Mouse (Mus musculus) MEL-GATA-1-ER (cell line): ENCODE measurements around the gene Eipr1.
"Not testable (repeated sequence)": the region's sequence is repeated elsewhere in the genome, so short reads cannot be mapped to it uniquely, and the experiment has no call there.

ENCODE experiments used
- DNase-seq: peaks from one replicate; pipeline ENCODE4 v3.0.0-alpha.2; 2012; ENCODE audit warnings: low read depth; ENCODE audit errors: extremely low read depth

The Eipr1 gene

DNA sequence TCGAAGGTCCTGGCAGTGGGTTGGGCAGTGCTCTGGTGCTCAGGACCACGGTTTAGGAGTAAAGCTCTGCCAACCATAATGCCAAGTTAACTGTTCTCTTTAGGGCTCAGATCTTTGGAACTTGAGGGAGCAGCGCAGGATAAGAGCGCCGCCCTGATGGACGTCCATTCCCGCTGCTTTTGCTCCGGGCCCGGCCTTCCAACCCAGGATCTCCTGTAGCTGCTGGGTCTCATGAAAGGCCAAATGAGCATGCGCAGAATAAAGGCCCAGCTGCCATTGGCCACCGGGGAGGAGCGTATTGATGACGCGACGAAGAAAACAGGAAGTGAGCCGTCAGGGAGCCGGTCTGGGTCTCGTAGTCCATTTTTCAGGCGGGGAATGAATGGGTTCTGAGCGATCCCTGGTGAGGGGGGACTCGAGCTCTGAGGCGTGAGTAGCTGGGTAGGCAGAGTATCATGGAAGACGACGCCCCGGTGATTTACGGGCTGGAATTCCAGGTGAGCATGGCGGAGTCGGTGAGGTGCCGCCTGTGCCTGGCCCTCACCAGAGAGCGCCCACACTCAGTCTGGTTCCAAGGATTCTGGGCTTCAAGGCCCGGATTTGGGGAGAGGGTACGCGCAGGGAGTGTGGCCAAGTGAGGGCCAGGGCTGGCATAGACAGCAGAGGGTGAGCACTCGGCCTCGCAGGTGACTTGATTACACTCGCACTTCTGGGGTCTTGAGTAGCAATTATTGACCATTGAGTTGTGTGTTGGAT lies at the start of gene Eipr1:
TSS of gene Eipr1 (plus strand) at position 296 of the 756 bp plus-strand sequence.
- peak; percentile 94 for DNase-seq

DNA sequence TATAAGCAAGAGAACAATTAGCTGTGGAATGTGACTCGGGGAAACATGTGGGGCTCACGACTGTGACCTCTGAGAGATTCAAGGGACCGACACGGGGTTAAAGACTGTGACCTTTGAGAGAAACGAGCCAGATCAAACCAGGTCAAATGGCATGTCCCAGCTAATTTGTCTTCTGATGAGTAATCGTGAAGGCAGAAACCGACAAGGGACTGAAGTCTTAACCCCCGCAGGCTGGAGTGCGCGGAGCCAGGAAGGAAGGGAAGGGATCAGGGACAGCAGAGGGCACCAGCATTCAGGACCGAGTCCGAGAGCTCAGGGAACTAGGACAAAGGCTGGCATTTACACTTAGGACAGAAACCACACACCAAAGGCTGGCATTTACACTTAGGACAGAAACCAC lies 47.2 kb upstream of the Eipr1 start:
- DNase-seq: no peak

- DNase-seq: no peak
These were observed 46.4 kb upstream of the Eipr1 start for GRCm38 (mm10) chr12:28705204-28705603.

- no peak for DNase-seq
These were observed 43.4 kb upstream of the Eipr1 start for GRCm38 (mm10) chr12:28708154-28708553.

DNA sequence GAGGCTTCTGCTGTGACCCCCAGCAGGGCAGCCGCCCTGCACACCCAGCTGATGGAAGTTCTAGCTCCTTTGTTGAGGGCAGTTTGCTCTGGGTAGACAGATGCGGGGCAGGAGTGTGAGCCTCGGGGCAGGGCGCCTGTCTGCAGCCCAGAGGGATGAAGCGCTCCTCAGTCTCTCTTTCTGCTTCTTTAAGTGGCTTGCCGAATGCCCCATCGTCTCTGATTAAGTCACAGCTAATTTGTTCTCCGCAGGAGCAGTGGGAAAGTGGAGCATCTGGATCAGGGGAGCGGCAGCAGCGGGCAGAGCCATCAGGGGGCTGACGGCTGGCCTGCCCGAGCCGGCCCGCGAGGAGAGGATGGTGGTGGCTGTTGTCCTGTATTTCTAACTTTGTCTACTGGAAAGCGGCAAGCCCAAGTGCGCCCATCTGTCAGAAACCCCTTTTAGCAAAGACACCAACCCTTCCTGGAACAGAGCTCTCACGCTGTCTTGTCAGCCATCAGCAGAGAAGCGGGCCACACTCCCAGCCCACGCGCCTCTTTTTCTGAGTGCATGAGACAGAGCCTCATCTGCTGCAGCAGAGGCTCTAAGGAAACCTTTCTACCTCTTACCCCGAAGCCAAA lies 40.9 kb upstream of the Eipr1 start:
- DNase-seq: no peak

DNA sequence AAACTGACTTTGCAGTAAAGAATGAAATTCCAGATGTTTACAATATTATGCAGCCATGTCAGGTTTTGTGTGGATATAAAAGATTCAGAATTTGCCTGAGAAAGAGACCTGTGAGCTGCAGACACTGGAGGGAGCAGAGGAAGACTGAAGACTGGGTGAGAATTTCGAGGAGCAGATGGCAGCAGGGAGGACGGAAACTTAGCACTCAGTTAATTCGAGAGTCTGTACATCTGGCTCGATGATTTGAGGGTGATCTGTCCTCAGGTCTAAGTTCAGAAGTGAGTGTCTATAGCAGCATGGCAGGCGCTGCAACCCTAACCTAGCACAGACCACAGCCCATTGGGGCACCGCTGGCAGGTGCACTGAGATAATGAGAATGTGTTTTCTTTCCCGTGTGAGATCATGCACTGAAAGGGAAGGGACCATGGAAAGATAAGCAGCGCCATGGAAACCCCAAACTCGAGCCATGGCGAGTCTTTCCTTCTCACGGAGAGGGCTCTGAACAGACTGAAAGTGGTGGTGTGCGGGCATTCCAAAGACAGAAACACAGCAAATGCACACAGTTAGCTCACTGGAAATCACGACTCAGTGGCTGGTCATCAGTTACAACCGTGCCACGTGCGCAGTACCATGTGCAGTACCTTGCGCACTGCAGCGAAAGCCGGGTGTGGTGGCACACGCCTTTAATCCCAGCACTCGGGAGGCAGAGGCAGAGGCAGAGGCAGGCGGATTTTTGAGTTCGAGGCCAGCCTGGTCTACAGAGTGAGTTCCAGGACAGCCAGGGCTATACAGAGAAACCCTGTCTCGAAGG lies 36.6 kb upstream of the Eipr1 start:
- DNase-seq: no peak

GRCm38 (mm10) chr12:28717066-28717465 lies 34.5 kb upstream of the Eipr1 start:
- DNase-seq: no peak

- DNase-seq: no peak
These were observed 33.5 kb upstream of the Eipr1 start for GRCm38 (mm10) chr12:28718106-28718505.

DNA sequence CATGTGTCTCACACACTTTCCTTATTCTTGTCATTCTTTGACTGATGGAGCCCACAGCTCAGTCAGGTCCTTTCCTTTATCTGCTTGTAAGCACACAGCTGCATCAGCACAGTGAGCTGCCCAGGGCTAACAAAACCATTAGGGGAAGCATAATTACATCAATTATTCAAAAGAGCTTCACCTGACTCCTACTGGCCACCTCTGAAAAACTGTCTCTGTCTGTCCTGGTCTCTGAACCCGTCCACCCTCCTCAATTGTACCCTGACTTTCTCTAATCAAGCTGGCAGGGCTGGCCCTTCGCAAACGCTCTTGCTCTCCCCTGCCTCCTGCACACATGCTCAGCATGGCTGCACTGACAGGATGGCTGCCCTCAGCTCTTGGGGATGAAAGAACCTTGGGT lies 27.2 kb upstream of the Eipr1 start:
- no peak for DNase-seq

DNA sequence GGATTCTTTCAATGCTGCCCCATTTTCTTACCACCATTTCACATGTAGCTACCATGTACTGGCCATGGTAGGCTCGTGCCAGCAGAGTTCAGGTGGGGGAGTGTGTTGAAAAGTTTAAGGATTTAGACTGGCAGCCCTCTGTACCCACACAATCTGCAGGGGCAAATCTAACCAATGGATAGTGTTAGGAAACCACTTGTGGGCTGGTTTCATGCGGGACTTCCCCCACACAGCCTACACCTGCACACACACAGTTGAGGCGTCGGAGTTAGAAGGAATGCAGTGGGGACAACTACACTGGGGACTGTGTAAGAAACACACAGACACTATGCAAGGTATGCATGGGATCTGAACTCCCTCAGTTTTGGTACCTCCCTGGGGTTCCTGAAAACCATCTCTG lies 25.4 kb upstream of the Eipr1 start:
- DNase-seq: no peak

DNA sequence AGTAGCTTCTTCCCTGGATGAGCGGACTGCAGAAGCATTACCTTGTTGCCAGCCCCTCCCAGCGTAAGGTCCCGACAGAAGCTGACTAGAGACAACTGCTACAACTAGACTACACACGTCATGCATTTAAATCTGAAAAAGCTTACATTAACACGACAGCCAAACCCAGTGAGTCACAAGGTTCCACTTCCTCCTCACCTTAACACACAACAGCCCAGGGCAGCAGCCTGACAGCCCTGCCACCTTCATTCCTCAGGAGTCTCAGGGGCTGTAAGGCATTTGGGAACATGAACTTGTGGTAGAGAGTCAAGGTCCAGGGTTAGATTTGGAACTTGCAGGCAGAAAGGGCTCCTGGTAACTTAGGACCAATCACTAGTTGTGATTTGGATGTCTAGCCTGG lies 24.5 kb upstream of the Eipr1 start:
- no peak for DNase-seq

GRCm38 (mm10) chr12:28732631-28733030 lies 19.0 kb upstream of the Eipr1 start:
- DNase-seq: no peak

DNA sequence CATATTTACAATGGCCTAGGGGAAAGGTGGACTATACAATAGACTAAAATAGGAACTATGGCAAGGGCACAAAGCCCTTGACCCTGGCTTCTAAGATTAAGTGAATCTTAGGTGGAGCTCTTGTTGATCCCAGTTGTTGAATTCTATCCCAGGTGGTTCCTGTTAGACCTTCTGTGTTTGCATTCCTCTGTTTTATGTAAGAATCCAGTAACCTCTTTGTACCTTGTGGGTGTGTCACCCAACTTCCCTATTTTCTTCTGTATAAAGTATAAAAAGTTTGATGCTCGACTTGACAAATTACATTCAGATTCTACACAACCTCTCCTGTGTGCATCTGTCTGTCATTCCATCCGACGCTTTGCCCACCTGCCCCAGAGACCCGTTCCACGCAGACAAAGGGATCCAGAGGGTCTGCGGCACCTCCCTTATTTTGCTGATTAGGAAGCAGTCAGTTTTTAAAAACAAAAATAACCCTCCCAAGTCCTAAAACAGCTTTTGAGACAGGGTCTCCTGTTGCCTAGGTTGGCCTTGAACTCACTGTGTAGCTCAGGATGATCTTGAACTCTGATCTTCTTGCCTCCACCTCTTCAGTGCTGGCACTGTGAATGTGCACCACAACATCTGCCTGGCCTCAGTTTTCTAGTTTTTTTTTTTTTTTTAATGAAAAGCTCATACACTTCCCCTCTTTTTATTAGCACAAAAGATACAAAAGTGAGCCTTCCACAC lies 17.9 kb upstream of the Eipr1 start:
- DNase-seq: not testable (repeated sequence)

GRCm38 (mm10) chr12:28734271-28734670 lies 17.3 kb upstream of the Eipr1 start:
- DNase-seq: no peak

GRCm38 (mm10) chr12:28735293-28735692 lies 16.3 kb upstream of the Eipr1 start:
- DNase-seq: no peak

- peak; percentile 93 for DNase-seq
These were observed 8.3 kb upstream of the Eipr1 start for GRCm38 (mm10) chr12:28743328-28743727.

DNA sequence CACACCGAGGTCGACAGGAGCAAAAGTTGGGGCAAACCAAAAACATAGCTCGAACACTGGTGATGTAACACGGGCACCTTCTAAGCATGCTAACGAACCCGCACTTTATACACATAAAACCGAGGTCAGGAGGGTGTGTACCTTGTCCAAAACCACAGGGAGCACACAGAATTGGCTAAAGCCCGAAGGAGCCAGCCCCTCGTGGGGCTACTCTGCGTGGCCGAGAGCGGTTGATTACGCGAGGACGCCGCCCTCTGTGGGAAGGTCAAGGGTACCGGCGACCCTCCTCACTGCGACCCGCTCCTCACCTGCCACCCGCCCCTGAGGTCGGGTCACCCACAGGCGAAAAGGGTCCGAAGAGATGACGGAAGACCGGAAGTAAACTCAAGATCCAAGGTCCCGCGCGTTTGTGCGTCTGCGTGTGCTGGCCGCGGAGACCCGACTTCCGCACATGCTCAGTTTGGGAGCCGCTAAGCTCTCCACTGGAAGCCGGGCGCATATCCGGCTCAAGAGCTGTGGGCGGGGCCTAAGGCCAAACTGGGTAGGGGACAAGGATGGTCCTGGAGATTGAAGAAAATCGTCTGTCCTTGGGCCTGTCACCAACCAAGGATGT lies 1.5 kb upstream of the Eipr1 start, which contains the start of gene Trappc12:
TSS of gene Trappc12 (minus strand) at position 452 of the 613 bp plus-strand sequence.
- DNase-seq: peak; percentile 83

- no peak for DNase-seq
These were observed 727 bp upstream of the Eipr1 start for GRCm38 (mm10) chr12:28750876-28751275.

GRCm38 (mm10) chr12:28756019-28756418 lies 4.4 kb downstream of the Eipr1 start:
- no peak for DNase-seq

GRCm38 (mm10) chr12:28769953-28770352 lies 18.4 kb downstream of the Eipr1 start:
- DNase-seq: no peak

DNA sequence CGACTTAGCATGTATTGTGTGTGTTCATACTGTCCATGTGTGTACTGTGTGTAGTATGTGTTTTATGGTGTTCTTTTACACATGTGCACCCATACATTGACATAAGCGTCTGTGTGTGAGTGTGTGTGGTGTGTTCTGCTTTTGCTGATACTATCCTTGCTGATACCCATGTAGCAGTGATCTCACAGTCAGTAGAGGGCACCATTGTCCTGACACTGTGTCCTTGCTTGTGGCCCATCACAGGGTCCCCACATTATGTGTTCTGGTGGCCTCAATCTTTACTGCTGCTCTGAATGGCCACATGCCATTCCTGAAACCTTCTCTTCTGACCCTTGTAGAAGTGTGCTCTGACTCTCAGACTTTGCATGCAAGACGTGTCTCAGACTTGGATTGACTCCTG lies 22.2 kb downstream of the Eipr1 start:
- no peak for DNase-seq
